In the genomic region with DNA sequence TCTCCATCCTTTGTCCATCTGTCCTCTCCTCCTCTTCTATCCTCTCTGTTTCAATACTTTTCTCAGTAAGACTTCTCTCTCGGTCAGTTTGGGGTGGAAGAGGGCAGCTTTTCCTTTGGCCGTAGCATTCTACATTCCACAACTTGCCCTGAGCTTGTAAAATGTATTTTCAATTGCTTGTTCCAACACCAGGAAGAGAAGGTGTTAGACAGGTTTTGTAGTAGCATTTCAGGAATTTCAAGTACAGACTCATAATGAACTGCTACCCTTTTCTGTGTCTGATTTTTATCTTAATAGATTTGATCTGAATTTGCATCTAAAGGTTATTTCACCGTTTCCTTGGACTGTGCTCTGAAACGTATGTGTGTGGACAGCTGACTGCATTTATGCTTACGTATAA, we compare ENCODE assay signal across 22 mouse cellular contexts. TPM values are rescaled to one million over a fixed set of nuclear protein-coding genes. Genes with fewer than 3 reads are reported as not detected.
DNase-seq lines count a peak whose midpoint lies in the region; ATAC-seq lines count a peak whose summit lies in the region.
"Had no signal": no experiment of that assay in that cellular context is flagged by ENCODE, and none has a peak within 500 bp of the region (broad histone marks: within the 10 kb centered on the region; RNA-seq: fewer than 3 reads in every experiment).

No protein-coding gene starts in this region.

- H3K4me2 ChIP-seq in limb, embryonic 15.5 days: no peak overlapping the region
- H3K4me2 ChIP-seq: heart, embryonic 12.5 days; hindbrain, embryonic 14.5 days; liver, embryonic 13.5 days; neural tube, embryonic 15.5 days had no signal

- H3K36me3 ChIP-seq in limb, embryonic 15.5 days: no peaks in the 10 kb centered on the region
- no peaks in the 10 kb centered on the region for H3K36me3 ChIP-seq in limb, embryonic 10.5 days
- H3K36me3 ChIP-seq: heart, embryonic 12.5 days; liver, embryonic 13.5 days; neural tube, embryonic 15.5 days had no signal

- H3K4me1 ChIP-seq in limb, embryonic 15.5 days: 0 out of 2 replicates have a peak, but pooled peaks cover 2% of the 10 kb centered on the region
- H3K4me1 ChIP-seq in limb, embryonic 10.5 days: 0 out of 2 replicates have a peak, but pooled peaks cover 2% of the 10 kb centered on the region

- WGBS in limb, embryonic 15.5 days: 47% methylated on average over 5 of the region's 5 CpGs
- WGBS in limb, embryonic 10.5 days: 91% methylated on average over 5 of the region's 5 CpGs

- H3K27me3 ChIP-seq in limb, embryonic 15.5 days: no peaks in the 10 kb centered on the region
- H3K27me3 ChIP-seq in limb, embryonic 10.5 days (ENCODE audit: low read depth, poor library complexity, severe bottlenecking): no peaks in the 10 kb centered on the region
- H3K27me3 ChIP-seq: heart, embryonic 12.5 days; liver, embryonic 13.5 days; neural tube, embryonic 15.5 days had no signal

- no peak for ATAC-seq in limb, embryonic 15.5 days (ENCODE audit: insufficient number of reproducible peaks, low FRiP score, low TSS enrichment, low read depth)
- ATAC-seq in frontal cortex, adult (ENCODE audit: low TSS enrichment): no peak
- ATAC-seq: CD4-positive, CD25-positive, alpha-beta regulatory T cell, adult 4 months; forebrain, embryonic 16.5 days; intestine, postnatal 0 days had no signal

- no peak overlapping the region for H3K4me3 ChIP-seq in limb, embryonic 15.5 days
- H3K4me3 ChIP-seq in limb, embryonic 10.5 days: no peak overlapping the region
- H3K4me3 ChIP-seq: heart, adult 2 months; heart, embryonic 12.5 days; liver, embryonic 13.5 days; neural tube, embryonic 15.5 days had no signal

- no peak for DNase-seq in limb, embryonic 10.5 days (ENCODE audit: low spot score)
- peak; percentile 23 for DNase-seq in lung, postnatal 25 days (ENCODE audit: low spot score)
- DNase-seq in lung, postnatal 14 days: no peak
- peak; percentile 15 for DNase-seq in lung, postnatal 36 days
- DNase-seq in heart, postnatal 4 days: no peak
- DNase-seq: adrenal gland, postnatal 25 days; cerebellum, adult 11-12 months; cerebellum, adult 9-11 months; heart, adult 2 months; kidney, postnatal 4 days; liver, embryonic 13.5 days; midbrain, embryonic 14.5 days; spleen, adult 18-20 months had no signal

- H3K9me3 ChIP-seq in limb, embryonic 15.5 days: no peaks in the 10 kb centered on the region
- H3K9me3 ChIP-seq in limb, embryonic 10.5 days (replicated peaks): no peaks in the 10 kb centered on the region
- H3K9me3 ChIP-seq: liver, embryonic 13.5 days; neural tube, embryonic 15.5 days had no signal

- H3K27ac ChIP-seq in limb, embryonic 15.5 days: peak overlapping the region; percentile 12; the same call in 1 of the 2 replicates
- no peak overlapping the region for H3K27ac ChIP-seq in limb, embryonic 10.5 days
- H3K27ac ChIP-seq: heart, adult 2 months; hindbrain, embryonic 14.5 days; liver, embryonic 13.5 days; macrophage; neural tube, embryonic 15.5 days had no signal

- no peak overlapping the region for H3K9ac ChIP-seq in limb, embryonic 15.5 days
- H3K9ac ChIP-seq: heart, embryonic 12.5 days; hindbrain, embryonic 14.5 days; liver, embryonic 13.5 days; neural tube, embryonic 15.5 days had no signal

RNA-seq across cellular contexts. Expression of gene Arhgap32, which starts 0.3 kb away (rescaled TPM):
- polyA plus RNA-seq in limb, embryonic 15.5 days (2015; fragmentation: Nextera tagmentation; extraction: Ambion mirVana): 9.3 and 9.7 TPM in 2 replicates
- polyA plus RNA-seq in limb, embryonic 10.5 days (2016; fragmentation: Nextera tagmentation; extraction: Ambion mirVana): 3.4 and 4.2 TPM in 2 replicates
- total RNA-seq in heart, postnatal 4 days (2021): 10 to 100 TPM; 41.0 to 43.9 TPM
- polyA plus RNA-seq: CD4-positive, CD25-positive, alpha-beta regulatory T cell, adult 4 months had no signal

Comparison
In these comparisons a context has a peak if more than half of its experiments do, and no peak if none do; other contexts are left out.
1. DNase-seq: peak in lung, postnatal 25 days (single experiment) and lung, postnatal 36 days (single experiment); none in limb, embryonic 10.5 days (single experiment), lung, postnatal 14 days (single experiment) and heart, postnatal 4 days (single experiment).